Mouse (Mus musculus) cerebellum, adult 2 months (tissue): ENCODE measurements around the gene Akap11.

ENCODE experiments used
- CTCF ChIP-seq: fragments of 200-500 bp; IDR thresholded peaks from 2 replicates; pipeline ENCODE4 v1.5.1; 2011; ENCODE audit warnings: low read depth, mild to moderate bottlenecking, control low read depth, low read length, moderate library complexity, borderline replicate concordance; ENCODE audit not compliant: insufficient read depth
- POLR2A ChIP-seq: fragments of 200-500 bp; IDR thresholded peaks from 2 replicates; pipeline ENCODE4 v1.6.1; 2011; ENCODE audit warnings: low read length, control low read depth, borderline replicate concordance; ENCODE audit not compliant: insufficient read depth

GRCm38 (mm10) chr14:78448017-78448416 lies 88.6 kb downstream of the Akap11 start:
- TF ChIP-seq POLR2A (no peak), CTCF (no peak)
